Mouse (Mus musculus) liver, embryonic 14.5 days (tissue): ENCODE measurements at regions not wholly inside any gene's neighbourhood (a gene's known extent, or its start where the extent isn't known, plus 50 kb on each side); places are given as distances from the start of the nearest gene placed in this dataset.

Experiments
- ATAC-seq: fragments of 200-750 bp; cut with Nextera tagmentation; 2 replicates; pipeline ENCODE4 v1.8.0; 2017; ENCODE audit warnings: moderate number of reproducible peaks, mild to moderate bottlenecking, moderate library complexity; ENCODE audit not compliant: insufficient read depth
- DNase-seq, 3 experiments: peaks; one replicate each; pipeline ENCODE4 v3.0.0-alpha.2; 2012 to 2013; ENCODE audit warnings: low read depth in 3 of 3, low spot score in 3 of 3
- H3K27ac ChIP-seq: fragments of 300-500 bp; sonication (generic); 2 replicates; pipeline ENCODE4 v1.5.1; 2014; ENCODE audit warnings: moderate library complexity, mild to moderate bottlenecking, control low read depth, inconsistent platforms
- H3K27me3 ChIP-seq: fragments of 300-500 bp; sonication (generic); 2 replicates; pipeline ENCODE4 v1.6.1; 2014; ENCODE audit warnings: mild to moderate bottlenecking, low read length, moderate library complexity; ENCODE audit not compliant: control insufficient read depth, insufficient read depth
- H3K36me3 ChIP-seq: fragments of 300-500 bp; sonication (generic); replicated peaks from 2 replicates; pipeline ENCODE4 v1.6.1; 2014; ENCODE audit warnings: low read depth; ENCODE audit not compliant: control insufficient read depth, insufficient read depth
- H3K4me1 ChIP-seq, 2 experiments: fragments of 200-500 bp in 1 of 2; fragments of 300-500 bp in 1 of 2; sonication (generic) in 1 of 2; replicated peaks; 2 replicates each; pipeline ENCODE4 v1.6.1; 2012 to 2014; ENCODE audit warnings: antibody characterized with exemption in 1 of 2, inconsistent platforms in 1 of 2, low read length in 1 of 2; ENCODE audit not compliant: control insufficient read depth in 2 of 2, insufficient read depth in 2 of 2
- H3K4me2 ChIP-seq: fragments of 300-500 bp; sonication (generic); 2 replicates; pipeline ENCODE4 v1.6.1; 2014; ENCODE audit warnings: low read depth, mild to moderate bottlenecking, control low read depth, moderate library complexity
- H3K4me3 ChIP-seq, 2 experiments: fragments of 200-500 bp in 1 of 2; fragments of 300-500 bp in 1 of 2; sonication (generic) in 1 of 2; 2 replicates each; pipeline ENCODE4 v1.5.1; 2012 to 2014; ENCODE audit warnings: low read depth in 2 of 2, low read length in 2 of 2, mild to moderate bottlenecking in 2 of 2, control low read depth in 1 of 2, inconsistent platforms in 1 of 2, moderate library complexity in 1 of 2; ENCODE audit not compliant: insufficient read depth in 1 of 2
- H3K9ac ChIP-seq: fragments of 300-500 bp; sonication (generic); replicated peaks from 2 replicates; pipeline ENCODE4 v1.6.1; 2014; ENCODE audit warnings: mild to moderate bottlenecking, control low read depth, moderate library complexity
- H3K9me3 ChIP-seq: fragments of 300-500 bp; sonication (generic); 2 replicates; pipeline ENCODE4 v1.6.1; 2016; ENCODE audit warnings: low read length, mixed read lengths; ENCODE audit not compliant: control insufficient read depth
- CTCF ChIP-seq: IDR thresholded peaks from 2 replicates; pipeline ENCODE4 v1.5.1; 2016; ENCODE audit warnings: antibody characterized with exemption, low read depth, control low read depth
- EP300 ChIP-seq: IDR thresholded peaks from 2 replicates; pipeline ENCODE4 v1.6.1; 2016; ENCODE audit warnings: antibody characterized with exemption, low read depth
- WGBS: fragments of 180-500 bp; shearing (Covaris S2); extraction: QIAGEN DNeasy Blood & Tissue Kit; methylation state at CpG from one replicate; pipeline ENCODE4 v1.1.7; 2014; ENCODE audit not compliant: insufficient replicate concordance; 5-methylcytosine and 5-hydroxymethylcytosine counted together

DNA sequence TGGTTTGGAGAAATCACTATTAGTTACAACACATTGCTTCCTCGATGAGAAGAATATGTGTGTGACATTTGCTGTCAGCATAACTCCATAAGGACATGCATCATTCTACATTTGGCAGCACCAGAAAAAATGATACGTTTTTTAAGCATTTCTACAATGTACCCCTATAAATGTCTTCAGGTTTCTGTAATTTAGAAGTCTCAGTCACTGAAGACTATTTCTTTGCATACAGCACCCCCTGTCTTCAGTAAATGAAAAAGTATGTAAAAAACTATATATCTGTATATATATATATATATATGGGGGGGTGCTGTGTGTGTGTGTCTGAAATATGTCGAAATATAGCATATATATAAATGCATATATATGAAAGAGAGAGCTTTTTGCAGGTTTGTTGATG is 633.9 kb downstream of the Pla2g4a start:
- H3K36me3 ChIP-seq, result no peaks in the 10 kb centered on the region
- H3K27ac ChIP-seq, result no peak overlapping the region
- H3K27me3 ChIP-seq, result no peaks in the 10 kb centered on the region
- H3K9ac ChIP-seq, result no peak overlapping the region
- H3K4me2 ChIP-seq, result no peak overlapping the region
- H3K4me1 ChIP-seq, result no peaks in the 10 kb centered on the region
- ATAC-seq, result no peak
- H3K9me3 ChIP-seq, result no peaks in the 10 kb centered on the region
- H3K4me3 ChIP-seq, result no peak overlapping the region
- no peak for DNase-seq
- 41% methylated on average over 3 of the region's 3 CpGs for WGBS
- TF ChIP-seq CTCF, result no peak
- TF ChIP-seq EP300, result no peak

DNA sequence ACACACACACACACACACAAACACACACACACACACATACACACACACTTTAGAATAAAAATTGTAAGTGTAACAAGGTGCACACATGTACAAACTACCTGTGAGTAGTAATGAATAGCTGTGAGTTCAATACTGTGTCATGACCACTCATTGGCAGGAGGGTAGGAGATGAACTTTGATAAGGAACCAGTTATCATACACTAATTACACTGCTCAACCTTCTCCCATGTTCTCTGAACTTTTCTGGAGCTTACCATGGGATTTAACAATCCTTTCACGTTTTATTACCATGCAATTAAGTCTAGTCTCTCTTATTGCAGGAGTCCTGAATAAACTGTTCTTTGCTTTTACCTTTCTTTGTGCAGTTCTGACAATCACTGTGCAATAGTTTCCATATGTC is 638.0 kb downstream of the Pla2g4a start:
- H3K36me3 ChIP-seq, result no peaks in the 10 kb centered on the region
- H3K9ac ChIP-seq, result no peak overlapping the region
- H3K4me3 ChIP-seq, result no peak overlapping the region
- DNase-seq (no peak), ATAC-seq (no peak)
- H3K27me3 ChIP-seq, result no peaks in the 10 kb centered on the region
- H3K4me1 ChIP-seq, result no peaks in the 10 kb centered on the region
- 47% methylated on average over 1 of the region's 1 CpGs for WGBS
- TF ChIP-seq EP300 (no peak), CTCF (no peak)
- H3K4me2 ChIP-seq, result no peak overlapping the region
- H3K9me3 ChIP-seq, result no peaks in the 10 kb centered on the region
- no peak overlapping the region for H3K27ac ChIP-seq

DNA sequence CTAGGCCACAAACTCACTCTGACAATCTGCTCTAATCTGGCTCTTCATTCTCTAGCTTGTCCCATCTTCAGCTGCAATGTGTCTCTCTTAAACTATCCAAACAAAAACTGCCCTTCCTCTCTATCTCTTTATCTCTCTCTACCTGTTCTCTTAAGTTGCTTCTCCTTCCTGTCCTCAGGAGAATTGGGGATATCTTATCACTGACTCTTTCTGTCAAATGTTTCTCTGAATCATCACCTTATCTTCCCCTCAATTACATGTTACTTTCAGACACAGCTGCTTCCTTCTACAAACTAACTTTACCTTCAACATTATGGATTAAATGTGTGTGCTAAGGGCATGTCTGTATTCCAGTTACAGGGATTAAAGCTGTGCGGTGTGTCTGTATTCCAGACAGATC is 671.4 kb downstream of the Pla2g4a start:
- Histone ChIP-seq H3K27ac (no peak overlapping the region), H3K9ac (no peak overlapping the region), H3K4me1 (no peaks in the 10 kb centered on the region), H3K27me3 (no peaks in the 10 kb centered on the region), H3K9me3 (no peaks in the 10 kb centered on the region), H3K36me3 (no peaks in the 10 kb centered on the region), H3K4me3 (no peak overlapping the region), H3K4me2 (no peak overlapping the region)
- no peak for ATAC-seq
- WGBS, result 76% methylated on average over 1 of the region's 1 CpGs
- DNase-seq, result no peak
- no peak for TF ChIP-seq CTCF
- TF ChIP-seq EP300, result no peak

DNA sequence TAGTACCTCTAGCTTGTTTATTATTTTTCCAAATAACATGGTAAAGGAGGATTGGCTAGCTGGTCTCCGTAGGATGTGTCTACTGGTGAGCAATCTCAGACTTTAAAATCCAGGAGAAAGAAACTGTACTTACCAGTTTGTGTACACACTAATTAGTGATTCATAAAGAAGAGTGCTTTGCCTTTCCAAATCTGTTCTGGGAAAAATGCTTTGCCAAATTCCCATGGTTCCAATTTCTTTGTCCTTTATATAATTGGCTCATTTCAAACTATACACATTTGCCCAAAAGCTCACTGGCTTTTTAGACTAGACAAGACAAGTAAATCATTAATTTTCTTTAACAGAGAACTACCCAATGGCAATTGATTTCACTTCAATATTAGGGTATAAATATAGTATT is 686.2 kb downstream of the Pla2g4a start:
- Histone ChIP-seq H3K36me3 (no peaks in the 10 kb centered on the region), H3K9ac (no peak overlapping the region), H3K4me1 (no peaks in the 10 kb centered on the region), H3K4me3 (no peak overlapping the region), H3K27me3 (no peaks in the 10 kb centered on the region), H3K27ac (no peak overlapping the region), H3K9me3 (no peaks in the 10 kb centered on the region), H3K4me2 (no peak overlapping the region)
- ATAC-seq, result no peak
- TF ChIP-seq EP300, result no peak
- TF ChIP-seq CTCF, result no peak
- WGBS, result 74% methylated on average over 1 of the region's 1 CpGs
- DNase-seq, result no peak

DNA sequence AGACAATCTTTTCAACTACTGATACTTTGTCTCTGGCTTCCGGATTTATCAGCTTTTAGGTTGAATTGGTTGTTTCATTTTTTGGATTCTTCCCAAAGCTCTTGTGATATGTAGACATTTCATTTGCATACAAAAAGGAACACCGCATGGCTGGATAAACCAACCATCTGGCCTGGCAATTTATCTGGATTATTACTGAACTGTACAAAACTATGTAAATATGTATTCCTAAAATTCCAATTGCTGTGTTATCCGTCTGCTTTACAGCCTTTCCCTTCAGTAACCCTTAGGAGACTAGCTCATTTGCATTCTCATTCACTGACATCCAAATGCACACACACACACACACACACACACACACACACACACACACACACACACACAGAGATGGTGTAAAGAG is 704.2 kb downstream of the Pla2g4a start:
- H3K9ac ChIP-seq, result no peak overlapping the region
- ATAC-seq (no peak), DNase-seq (no peak)
- 58% methylated on average over 3 of the region's 3 CpGs for WGBS
- no peaks in the 10 kb centered on the region for H3K27me3 ChIP-seq
- H3K36me3 ChIP-seq, result no peaks in the 10 kb centered on the region
- H3K4me1 ChIP-seq, result no peaks in the 10 kb centered on the region
- no peak overlapping the region for H3K4me3 ChIP-seq
- no peak overlapping the region for H3K27ac ChIP-seq
- no peaks in the 10 kb centered on the region for H3K9me3 ChIP-seq
- H3K4me2 ChIP-seq, result no peak overlapping the region
- TF ChIP-seq EP300 (no peak), CTCF (no peak)

DNA sequence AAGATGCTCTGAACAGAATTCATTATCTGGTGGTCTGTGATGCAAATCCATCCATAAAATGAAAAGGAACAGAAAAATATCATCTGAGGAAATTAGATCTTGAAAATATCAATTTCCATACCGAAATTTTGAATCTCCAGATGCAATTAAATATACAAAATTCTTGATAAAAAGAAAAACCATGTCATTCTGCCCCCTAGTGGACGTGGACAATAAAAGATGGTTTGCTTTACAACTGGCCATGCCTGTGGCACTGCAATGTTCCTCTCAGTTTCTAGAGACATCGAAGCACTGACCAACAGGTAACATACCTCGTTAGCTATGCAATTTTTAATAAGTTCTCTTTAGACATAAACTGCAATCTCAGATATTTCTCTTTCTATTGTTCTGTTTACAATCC is 706.9 kb downstream of the Pla2g4a start:
- no peak overlapping the region for H3K4me2 ChIP-seq
- DNase-seq (no peak), ATAC-seq (no peak)
- TF ChIP-seq CTCF, result peak; percentile 29; the same call in 1 of the 2 replicates
- no peak for TF ChIP-seq EP300
- no peaks in the 10 kb centered on the region for H3K4me1 ChIP-seq
- no peaks in the 10 kb centered on the region for H3K36me3 ChIP-seq
- no peak overlapping the region for H3K9ac ChIP-seq
- WGBS, result 17% methylated on average over 4 of the region's 4 CpGs
- H3K4me3 ChIP-seq, result no peak overlapping the region
- no peak overlapping the region for H3K27ac ChIP-seq
- H3K27me3 ChIP-seq, result no peaks in the 10 kb centered on the region
- no peaks in the 10 kb centered on the region for H3K9me3 ChIP-seq
